Mouse (Mus musculus): ENCODE results near the gene Fars2.
A peak's percentile ranks its signal among the peaks of the same experiment; 100 is the strongest.
"Not testable (repeated sequence)": the region's sequence is repeated elsewhere in the genome, so short reads cannot be mapped to it uniquely, and the experiment has no call there.

The Fars2 gene

GRCm38 (mm10) chr13:36140247-36141016, 23.2 kb downstream of the Fars2 start:
- no peak for DNase-seq (ENCODE audit: low read depth, low spot score)

- no peak for DNase-seq (ENCODE audit: low read depth, low spot score)
Measured at GRCm38 (mm10) chr13:36145601-36146000, 28.4 kb downstream of the Fars2 start.

- no peak for DNase-seq (ENCODE audit: low read depth, low spot score)
Measured at GRCm38 (mm10) chr13:36149175-36149939, 32.1 kb downstream of the Fars2 start.

- DNase-seq (ENCODE audit: low read depth, low spot score), result no peak
Measured at GRCm38 (mm10) chr13:36150272-36150671, 33.1 kb downstream of the Fars2 start.

GRCm38 (mm10) chr13:36152728-36153498, 35.7 kb downstream of the Fars2 start:
- DNase-seq (ENCODE audit: low read depth, low spot score), result no peak

- no peak for DNase-seq (ENCODE audit: low read depth, low spot score)
Measured at GRCm38 (mm10) chr13:36156340-36156931, 39.2 kb downstream of the Fars2 start.

GRCm38 (mm10) chr13:36163411-36163810, 46.2 kb downstream of the Fars2 start:
- no peak for DNase-seq (ENCODE audit: low read depth, low spot score)

GRCm38 (mm10) chr13:36163898-36164297, 46.7 kb downstream of the Fars2 start:
- no peak for DNase-seq (ENCODE audit: low read depth, low spot score)

- not testable (repeated sequence) for DNase-seq (ENCODE audit: low read depth, low spot score)
Measured at GRCm38 (mm10) chr13:36172981-36173380, 55.8 kb downstream of the Fars2 start.

GRCm38 (mm10) chr13:36174101-36174500, 56.9 kb downstream of the Fars2 start:
- DNase-seq (ENCODE audit: low read depth, low spot score), result no peak

GRCm38 (mm10) chr13:36174772-36175171, 57.6 kb downstream of the Fars2 start:
- DNase-seq (ENCODE audit: low read depth, low spot score), result no peak

GRCm38 (mm10) chr13:36181231-36181630, 64.0 kb downstream of the Fars2 start:
- DNase-seq (ENCODE audit: low read depth, low spot score), result no peak

GRCm38 (mm10) chr13:36190577-36190976, 73.4 kb downstream of the Fars2 start:
- no peak for DNase-seq (ENCODE audit: low read depth, low spot score)

GRCm38 (mm10) chr13:36193484-36194113, 76.4 kb downstream of the Fars2 start:
- DNase-seq (ENCODE audit: low read depth, low spot score), result no peak

- DNase-seq (ENCODE audit: low read depth, low spot score), result no peak
Measured at GRCm38 (mm10) chr13:36199288-36199687, 82.1 kb downstream of the Fars2 start.

GRCm38 (mm10) chr13:36200453-36200852, 83.2 kb downstream of the Fars2 start:
- DNase-seq (ENCODE audit: low read depth, low spot score), result no peak

GRCm38 (mm10) chr13:36202496-36202895, 85.3 kb downstream of the Fars2 start:
- DNase-seq (ENCODE audit: low read depth, low spot score), result no peak

GRCm38 (mm10) chr13:36203014-36203413, 85.8 kb downstream of the Fars2 start:
- DNase-seq (ENCODE audit: low read depth, low spot score), result peak; percentile 100

GRCm38 (mm10) chr13:36204320-36204719, 87.1 kb downstream of the Fars2 start:
- no peak for DNase-seq (ENCODE audit: low read depth, low spot score)

GRCm38 (mm10) chr13:36210965-36211364, 93.8 kb downstream of the Fars2 start:
- DNase-seq (ENCODE audit: low read depth, low spot score), result no peak

- no peak for DNase-seq (ENCODE audit: low read depth, low spot score)
Measured at GRCm38 (mm10) chr13:36214056-36214455, 96.8 kb downstream of the Fars2 start.
